Mouse (Mus musculus) heart, embryonic 14.5 days (tissue): ENCODE data around the gene Caly. TPM values are rescaled to one million over a fixed set of nuclear protein-coding genes. Genes with fewer than 3 reads are reported as not detected.

Experiments used
- ATAC-seq: fragments of 200-750 bp; cut with Nextera tagmentation; 2 replicates; pipeline ENCODE4 v1.8.0; 2017; ENCODE audit warnings: low read depth, moderate TSS enrichment; ENCODE audit not compliant: insufficient number of reproducible peaks, insufficient read depth, low FRiP score
- H3K27ac ChIP-seq, 2 experiments: fragments of 200-500 bp in 1 of 2; fragments of 300-500 bp in 1 of 2; sonication (generic) in 1 of 2; replicated peaks in 1 of 2; 2 replicates each; pipeline ENCODE4 v1.5.1; 2012 to 2014; ENCODE audit warnings: low read depth in 2 of 2, low read length in 2 of 2, control low read depth in 1 of 2, mild to moderate bottlenecking in 1 of 2, mixed read lengths in 1 of 2; ENCODE audit not compliant: control insufficient read depth in 1 of 2, insufficient read depth in 1 of 2
- H3K27me3 ChIP-seq: fragments of 300-500 bp; sonication (generic); 2 replicates; pipeline ENCODE4 v1.6.1; 2014; ENCODE audit warnings: mild to moderate bottlenecking, low read length, control low read depth; ENCODE audit not compliant: control insufficient read depth, insufficient read depth
- H3K36me3 ChIP-seq: fragments of 300-500 bp; sonication (generic); 2 replicates; pipeline ENCODE4 v1.6.1; 2014; ENCODE audit warnings: mild to moderate bottlenecking, control low read depth, low read length, mixed read lengths; ENCODE audit not compliant: control insufficient read depth, insufficient read depth
- H3K4me1 ChIP-seq, 2 experiments: fragments of 200-500 bp in 1 of 2; fragments of 300-500 bp in 1 of 2; sonication (generic) in 1 of 2; 2 replicates each; pipeline ENCODE4 v1.6.1; 2012 to 2014; ENCODE audit warnings: low read length in 2 of 2, control low read depth in 1 of 2, mixed read lengths in 1 of 2; ENCODE audit not compliant: control insufficient read depth in 2 of 2, insufficient read depth in 2 of 2
- H3K4me2 ChIP-seq: fragments of 300-500 bp; sonication (generic); 2 replicates; pipeline ENCODE4 v1.6.1; 2014; ENCODE audit warnings: mild to moderate bottlenecking, low read length
- H3K4me3 ChIP-seq, 2 experiments: fragments of 200-500 bp in 1 of 2; fragments of 300-500 bp in 1 of 2; sonication (generic) in 1 of 2; 2 replicates each; pipeline ENCODE4 v1.5.1; 2012 to 2014; ENCODE audit warnings: low read length in 2 of 2, mild to moderate bottlenecking in 2 of 2, control low read depth in 1 of 2, low read depth in 1 of 2, moderate library complexity in 1 of 2; ENCODE audit not compliant: control insufficient read depth in 1 of 2, insufficient read depth in 1 of 2
- H3K9ac ChIP-seq: fragments of 300-500 bp; sonication (generic); 2 replicates; pipeline ENCODE4 v1.6.1; 2014; ENCODE audit warnings: mild to moderate bottlenecking, low read length
- H3K9me3 ChIP-seq: fragments of 300-500 bp; sonication (generic); 2 replicates; pipeline ENCODE4 v1.6.1; 2016; ENCODE audit warnings: low read length, control low read depth; ENCODE audit not compliant: control insufficient read depth
- WGBS: fragments of 180-500 bp; shearing (Covaris S2); extraction: QIAGEN DNeasy Blood & Tissue Kit; methylation state at CpG from one replicate; pipeline ENCODE4 v1.1.7; 2014; 5-methylcytosine and 5-hydroxymethylcytosine counted together
- polyA plus RNA-seq: library from polyadenylated mRNA; unstranded; fragments of >200 nt; fragmentation: Nextera tagmentation; extraction: Ambion mirVana; gene quantifications from 2 replicates; pipeline ENCODE4 v1.2.1, GENCODE M21; 2014

Caly gene
- polyA plus RNA-seq, 1 experiment from 2014 or later = 0.20 TPM

DNA sequence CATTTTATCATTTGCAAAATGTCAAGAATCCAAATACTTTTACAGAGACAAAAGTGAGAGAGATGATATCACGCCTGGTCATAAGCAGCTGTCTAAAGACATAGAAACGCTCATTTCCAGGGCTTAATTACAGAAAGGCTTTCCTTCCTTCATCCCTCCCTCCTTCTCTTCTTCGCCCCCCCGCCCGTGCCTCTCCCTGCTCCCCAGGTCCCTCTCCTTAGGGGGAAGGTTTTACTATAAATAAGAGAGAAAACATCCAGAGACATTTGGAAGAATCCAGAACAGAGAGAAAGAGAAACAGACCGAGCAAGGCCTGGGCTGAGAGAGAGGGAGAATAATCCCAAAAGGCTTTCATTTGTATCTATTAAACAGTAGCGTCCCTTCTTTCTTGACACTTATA, 46.9 kb downstream of the Caly start:
- peak overlapping the region; percentile 90 for H3K9ac ChIP-seq
- no peaks in the 10 kb centered on the region for H3K9me3 ChIP-seq
- H3K27me3 ChIP-seq = no peaks in the 10 kb centered on the region
- ATAC-seq = no peak
- peak overlapping the region; percentile 59 to 79 for H3K4me3 ChIP-seq
- peaks cover 50% of the 10 kb centered on the region for H3K36me3 ChIP-seq
- WGBS = 12% methylated on average over 7 of the region's 7 CpGs
- H3K4me2 ChIP-seq = peak overlapping the region; percentile 84
- peak overlapping the region in 1 of 2 experiments; percentile 89; a peak in 2 of 4 replicates for H3K27ac ChIP-seq
- peaks cover 3 to 11% of the 10 kb centered on the region in 2 experiments for H3K4me1 ChIP-seq

DNA sequence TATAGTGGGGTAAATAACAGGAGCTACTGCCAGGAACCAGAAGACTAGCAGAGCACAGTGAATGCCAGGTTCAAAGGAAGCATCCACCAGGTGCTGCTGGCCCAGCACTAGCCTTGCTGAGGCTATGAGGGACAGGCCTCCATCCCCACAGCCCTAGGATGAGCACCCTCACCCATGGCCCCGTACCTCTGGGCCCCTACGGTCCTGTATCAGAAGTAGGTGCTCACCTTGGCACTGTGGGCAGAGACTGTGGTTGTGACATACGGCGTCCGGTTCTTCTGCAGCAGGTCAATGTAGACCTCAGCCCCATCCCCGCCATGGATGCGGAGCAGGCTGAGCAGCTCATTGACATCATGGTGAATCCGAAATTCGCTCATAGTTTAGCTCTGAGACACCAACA, 49.0 kb downstream of the Caly start:
- no peaks in the 10 kb centered on the region for H3K27me3 ChIP-seq
- WGBS = 94% methylated on average over 9 of the region's 9 CpGs
- H3K9me3 ChIP-seq = no peaks in the 10 kb centered on the region
- H3K4me1 ChIP-seq = peaks cover 3 to 11% of the 10 kb centered on the region in 2 experiments
- H3K36me3 ChIP-seq = peaks cover 58% of the 10 kb centered on the region
- H3K9ac ChIP-seq = no peak overlapping the region
- ATAC-seq = no peak
- no peak overlapping the region for H3K4me3 ChIP-seq
- no peak overlapping the region for H3K27ac ChIP-seq
- no peak overlapping the region for H3K4me2 ChIP-seq

DNA sequence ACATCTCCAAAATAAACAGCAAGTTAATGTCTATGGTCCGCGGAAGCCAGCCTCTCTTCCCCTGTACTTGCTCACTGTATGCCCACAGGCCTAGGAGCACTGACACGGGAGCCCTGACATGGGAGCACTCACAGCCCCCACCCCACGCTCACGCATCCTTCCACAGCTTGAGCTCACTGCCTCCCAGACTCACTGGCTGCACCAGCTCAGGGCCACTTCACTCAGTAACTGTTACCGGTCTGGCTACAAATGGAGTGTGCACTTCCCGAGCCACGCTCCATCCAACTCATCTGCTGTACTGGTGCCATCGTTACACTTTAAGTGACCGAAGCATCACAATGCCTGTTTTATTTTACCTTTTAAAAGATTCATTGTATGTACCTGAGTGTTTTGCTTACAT, 50.0 kb downstream of the Caly start:
- 91% methylated on average over 10 of the region's 10 CpGs for WGBS
- Histone ChIP-seq H3K9ac (no peak overlapping the region), H3K4me2 (no peak overlapping the region), H3K4me1 (peaks cover 3 to 11% of the 10 kb centered on the region in 2 experiments), H3K36me3 (peaks cover 60% of the 10 kb centered on the region), H3K9me3 (no peaks in the 10 kb centered on the region), H3K4me3 (no peak overlapping the region), H3K27ac (no peak overlapping the region), H3K27me3 (no peaks in the 10 kb centered on the region)
- no peak for ATAC-seq

DNA sequence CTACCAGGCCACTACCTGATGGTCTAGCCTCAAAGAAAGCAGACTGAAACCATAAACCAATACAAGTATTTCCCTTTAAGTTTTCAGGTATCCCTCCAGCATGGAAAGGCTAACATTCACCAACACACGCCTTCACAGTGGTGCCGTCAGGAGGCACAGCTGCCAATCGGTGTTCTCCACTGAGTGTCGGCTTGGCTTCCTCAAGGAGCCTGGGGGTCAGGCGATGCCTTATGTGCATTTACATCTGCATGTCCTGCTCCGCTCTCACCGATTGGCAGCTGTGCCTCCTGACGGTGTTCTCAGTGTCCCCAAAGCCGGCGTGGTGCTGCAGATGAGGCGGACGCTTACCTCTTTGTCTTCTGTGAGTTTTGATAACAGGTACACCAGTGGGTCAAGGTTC, 50.6 kb downstream of the Caly start:
- no peak for ATAC-seq
- Histone ChIP-seq H3K9ac (no peak overlapping the region), H3K27ac (no peak overlapping the region), H3K36me3 (peaks cover 60% of the 10 kb centered on the region), H3K4me3 (no peak overlapping the region), H3K27me3 (no peaks in the 10 kb centered on the region), H3K4me2 (no peak overlapping the region), H3K4me1 (peaks cover 0 to 6% of the 10 kb centered on the region in 2 experiments; a peak in 3 of 4 replicates), H3K9me3 (no peaks in the 10 kb centered on the region)
- 94% methylated on average over 12 of the region's 12 CpGs for WGBS

Other genes with a start within 250 kb of the Caly start
- 0.19 TPM in 1 of 2 replicates, not detected in the other for gene Adgra1, start 248.4 kb downstream of the Caly start, polyA plus RNA-seq
- 0.09 and 0.16 TPM in 2 replicates for gene Kndc1, start 187.9 kb downstream of the Caly start, polyA plus RNA-seq
- not detected in 2 replicates for gene Utf1, start 138.8 kb downstream of the Caly start, polyA plus RNA-seq
- gene 6430531B16Rik, start 103.8 kb downstream of the Caly start, polyA plus RNA-seq = 0.22 TPM in 1 of 2 replicates, not detected in the other
- gene Adam8, start 90.0 kb downstream of the Caly start, polyA plus RNA-seq = 0.82 and 1.5 TPM in 2 replicates
- gene Zfp511, start 46.2 kb downstream of the Caly start, polyA plus RNA-seq = 33.7 and 34.6 TPM in 2 replicates
- 32.8 and 34.2 TPM in 2 replicates for gene Tubgcp2, start 45.9 kb downstream of the Caly start, polyA plus RNA-seq
- gene Msx3, start 33.5 kb downstream of the Caly start, polyA plus RNA-seq = not detected in 2 replicates
- gene Prap1, start 10.8 kb upstream of the Caly start, polyA plus RNA-seq = 0.59 TPM in 1 of 2 replicates, not detected in the other
- gene Fuom, start 19.9 kb upstream of the Caly start, polyA plus RNA-seq = 108 and 111 TPM in 2 replicates
- gene Paox, start 33.3 kb upstream of the Caly start, polyA plus RNA-seq = 12.4 and 12.5 TPM in 2 replicates
- gene Echs1, start 33.9 kb upstream of the Caly start, polyA plus RNA-seq = 220 and 227 TPM in 2 replicates
- gene Mtg1, start 55.0 kb upstream of the Caly start, polyA plus RNA-seq = 38.2 and 40.8 TPM in 2 replicates
- gene Sprn, start 72.3 kb upstream of the Caly start, polyA plus RNA-seq = 0.11 TPM in 1 of 2 replicates, not detected in the other
- gene Olfr522, start 82.2 kb upstream of the Caly start, polyA plus RNA-seq = not detected in 2 replicates
- gene Olfr523, start 90.7 kb upstream of the Caly start, polyA plus RNA-seq = not detected in 2 replicates
- not detected in 2 replicates for gene Olfr524, start 123.4 kb upstream of the Caly start, polyA plus RNA-seq
- gene Cd163l1, start 135.7 kb upstream of the Caly start, polyA plus RNA-seq = not detected in 2 replicates
- not detected in 2 replicates for gene 5830411N06Rik, start 164.7 kb upstream of the Caly start, polyA plus RNA-seq
- not detected in 2 replicates for gene Olfr525, start 238.3 kb upstream of the Caly start, polyA plus RNA-seq